Mouse (Mus musculus): ENCODE data around the gene Rapgef6. TPM values are rescaled to one million over a fixed set of nuclear protein-coding genes. Genes with fewer than 3 reads are reported as not detected.

The Rapgef6 gene
- polyA plus RNA-seq, 1 experiment from 2014 or later, result 26.4 TPM

GRCm38 (mm10) chr11:54717893-54718292 lies 195.2 kb downstream of the Rapgef6 start:
- Histone ChIP-seq H3K4me1 (replicated peaks) (peaks cover 15% of the 10 kb centered on the region), H3K4me2 (no peak overlapping the region), H3K27me3 (replicated peaks) (no peaks in the 10 kb centered on the region), H3K9ac (no peak overlapping the region), H3K9me3 (replicated peaks) (no peaks in the 10 kb centered on the region), H3K27ac (ENCODE audit: poor library complexity, severe bottlenecking) (no peak overlapping the region), H3K4me3 (no peak overlapping the region), H3K36me3 (peaks cover 57% of the 10 kb centered on the region)
- no peak for ATAC-seq (ENCODE audit: insufficient number of reproducible peaks, low FRiP score)
- WGBS, result 90% methylated on average over 3 of the region's 3 CpGs

GRCm38 (mm10) chr11:54718601-54719000 lies 196.0 kb downstream of the Rapgef6 start:
- Histone ChIP-seq H3K27ac (ENCODE audit: poor library complexity, severe bottlenecking) (no peak overlapping the region), H3K36me3 (peaks cover 60% of the 10 kb centered on the region), H3K4me1 (replicated peaks) (peaks cover 15% of the 10 kb centered on the region), H3K4me3 (no peak overlapping the region), H3K4me2 (no peak overlapping the region), H3K9me3 (replicated peaks) (no peaks in the 10 kb centered on the region), H3K9ac (no peak overlapping the region), H3K27me3 (replicated peaks) (no peaks in the 10 kb centered on the region)
- no peak for ATAC-seq (ENCODE audit: insufficient number of reproducible peaks, low FRiP score)
- 84% methylated on average over 3 of the region's 3 CpGs for WGBS

DNA sequence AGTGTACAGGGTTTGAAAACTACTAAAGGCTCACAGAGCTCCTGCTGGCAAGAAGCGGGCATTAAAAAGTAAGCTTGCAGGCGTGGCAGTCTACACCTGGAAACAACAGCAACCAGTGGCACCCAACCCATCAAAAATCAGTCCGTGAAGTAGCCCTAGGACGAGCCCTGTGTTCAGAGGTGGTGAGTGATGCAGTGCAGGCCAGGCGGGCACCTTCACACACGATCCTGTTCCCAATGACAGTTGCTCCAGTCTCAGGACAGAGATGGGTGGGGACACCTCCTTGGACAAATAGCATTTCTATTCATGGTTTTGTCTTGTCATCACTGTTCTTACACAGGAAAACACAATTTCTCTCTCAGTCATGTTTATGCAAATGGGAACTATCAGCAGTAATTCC lies 199.4 kb downstream of the Rapgef6 start:
- peak; percentile 67; the same call in 1 of the 2 replicates for ATAC-seq (ENCODE audit: insufficient number of reproducible peaks, low FRiP score)

GRCm38 (mm10) chr11:54724353-54725034 lies 201.8 kb downstream of the Rapgef6 start:
- no peak overlapping the region for H3K4me2 ChIP-seq
- no peak for ATAC-seq (ENCODE audit: insufficient number of reproducible peaks, low FRiP score)
- H3K4me1 ChIP-seq (replicated peaks), result peaks cover 50% of the 10 kb centered on the region
- H3K9ac ChIP-seq, result peak overlapping the region; percentile 15; the same call in 1 of the 2 replicates
- no peaks in the 10 kb centered on the region for H3K9me3 ChIP-seq (replicated peaks)
- peaks cover 23% of the 10 kb centered on the region for H3K36me3 ChIP-seq
- no peaks in the 10 kb centered on the region for H3K27me3 ChIP-seq (replicated peaks)
- no peak overlapping the region for H3K4me3 ChIP-seq
- WGBS, result 57% methylated on average over 4 of the region's 4 CpGs
- peak overlapping the region; percentile 80 for H3K27ac ChIP-seq (ENCODE audit: poor library complexity, severe bottlenecking)

More for the DNA sequence above, 199.4 kb downstream of the Rapgef6 start:
- peaks cover 36% of the 10 kb centered on the region for H3K36me3 ChIP-seq
- H3K4me2 ChIP-seq, result no peak overlapping the region
- no peak overlapping the region for H3K4me3 ChIP-seq
- H3K4me1 ChIP-seq (replicated peaks), result peaks cover 39% of the 10 kb centered on the region
- WGBS, result 50% methylated on average over 6 of the region's 6 CpGs
- H3K27me3 ChIP-seq (replicated peaks), result no peaks in the 10 kb centered on the region
- H3K9me3 ChIP-seq (replicated peaks), result no peaks in the 10 kb centered on the region
- H3K27ac ChIP-seq (ENCODE audit: poor library complexity, severe bottlenecking), result peak overlapping the region; percentile 22
- no peak overlapping the region for H3K9ac ChIP-seq

- no peak overlapping the region for H3K4me2 ChIP-seq
- H3K4me3 ChIP-seq, result no peak overlapping the region
- no peaks in the 10 kb centered on the region for H3K27me3 ChIP-seq (replicated peaks)
- peak overlapping the region; percentile 78 for H3K27ac ChIP-seq (ENCODE audit: poor library complexity, severe bottlenecking)
- no peak overlapping the region for H3K9ac ChIP-seq
- H3K9me3 ChIP-seq (replicated peaks), result no peaks in the 10 kb centered on the region
- H3K36me3 ChIP-seq, result peaks cover 17% of the 10 kb centered on the region; the same call in 1 of the 2 replicates
- ATAC-seq (ENCODE audit: insufficient number of reproducible peaks, low FRiP score), result no peak
- WGBS, result 58% methylated on average over 3 of the region's 3 CpGs
- H3K4me1 ChIP-seq (replicated peaks), result peaks cover 46% of the 10 kb centered on the region
Measured at GRCm38 (mm10) chr11:54726571-54727062, 204.0 kb downstream of the Rapgef6 start.

- no peak for ATAC-seq (ENCODE audit: insufficient number of reproducible peaks, low FRiP score)
- WGBS, result 32% methylated on average over 5 of the region's 5 CpGs
- Histone ChIP-seq H3K4me1 (replicated peaks) (peaks cover 39% of the 10 kb centered on the region), H3K27ac (ENCODE audit: poor library complexity, severe bottlenecking) (peak overlapping the region; percentile 78), H3K4me3 (no peak overlapping the region), H3K9ac (0 out of 2 replicates have a peak overlapping the region, but pooled peaks have one; percentile 23), H3K27me3 (replicated peaks) (no peaks in the 10 kb centered on the region), H3K9me3 (replicated peaks) (no peaks in the 10 kb centered on the region), H3K36me3 (peaks cover 18% of the 10 kb centered on the region; the same call in 1 of the 2 replicates), H3K4me2 (no peak overlapping the region)
Measured at GRCm38 (mm10) chr11:54727327-54727901, 204.8 kb downstream of the Rapgef6 start.

- H3K36me3 ChIP-seq, result peaks cover 15% of the 10 kb centered on the region; the same call in 1 of the 2 replicates
- 88% methylated on average over 2 of the region's 2 CpGs for WGBS
- H3K27me3 ChIP-seq (replicated peaks), result no peaks in the 10 kb centered on the region
- no peak overlapping the region for H3K4me2 ChIP-seq
- no peaks in the 10 kb centered on the region for H3K9me3 ChIP-seq (replicated peaks)
- no peak overlapping the region for H3K4me3 ChIP-seq
- no peak for ATAC-seq (ENCODE audit: insufficient number of reproducible peaks, low FRiP score)
- H3K9ac ChIP-seq, result no peak overlapping the region
- no peak overlapping the region for H3K27ac ChIP-seq (ENCODE audit: poor library complexity, severe bottlenecking)
- H3K4me1 ChIP-seq (replicated peaks), result peaks cover 36% of the 10 kb centered on the region
Measured at GRCm38 (mm10) chr11:54728371-54728770, 205.7 kb downstream of the Rapgef6 start.

DNA sequence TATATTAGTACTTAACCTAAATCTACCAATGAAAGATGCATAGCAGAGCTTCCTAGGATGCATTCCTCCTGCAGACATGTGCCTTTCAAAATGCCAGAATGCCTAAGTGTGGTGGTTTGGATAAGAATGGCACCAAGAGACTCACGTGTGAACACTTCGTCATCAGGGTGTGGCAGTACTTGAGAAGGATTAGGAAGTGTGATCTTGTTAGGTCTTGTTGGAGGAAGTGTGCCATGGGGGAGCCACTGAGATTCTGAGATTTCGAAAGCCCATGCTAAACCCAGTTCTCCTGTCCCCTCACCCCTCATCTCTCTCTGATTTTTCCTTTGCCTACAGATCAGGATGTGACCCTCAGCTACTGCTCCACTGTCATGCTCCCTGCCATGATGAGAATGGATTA lies 206.7 kb downstream of the Rapgef6 start:
- Histone ChIP-seq H3K4me1 (replicated peaks) (peaks cover 38% of the 10 kb centered on the region), H3K4me3 (no peak overlapping the region), H3K27ac (ENCODE audit: poor library complexity, severe bottlenecking) (no peak overlapping the region), H3K9ac (no peak overlapping the region), H3K27me3 (replicated peaks) (no peaks in the 10 kb centered on the region), H3K9me3 (replicated peaks) (no peaks in the 10 kb centered on the region), H3K36me3 (peaks cover 20% of the 10 kb centered on the region), H3K4me2 (no peak overlapping the region)
- ATAC-seq (ENCODE audit: insufficient number of reproducible peaks, low FRiP score), result no peak
- 62% methylated on average over 3 of the region's 3 CpGs for WGBS

DNA sequence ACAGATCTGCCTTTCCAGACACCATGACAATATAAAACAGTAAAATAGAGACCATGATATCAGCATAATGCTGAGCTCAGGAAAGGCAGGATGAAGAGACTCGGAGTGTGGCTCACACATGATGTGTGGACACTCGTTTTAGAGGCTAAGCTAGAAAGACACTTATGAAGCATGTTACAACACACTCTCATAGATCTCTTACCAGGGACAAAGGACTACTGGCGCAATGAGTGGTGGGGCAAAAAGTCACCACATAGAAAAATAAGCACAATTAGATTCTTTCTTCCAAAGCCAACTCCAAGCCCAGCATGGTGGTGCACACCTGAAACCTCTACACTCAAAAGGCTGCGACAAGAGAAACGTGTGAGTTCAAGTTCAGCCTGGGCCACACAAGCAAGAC lies 208.3 kb downstream of the Rapgef6 start:
- H3K27ac ChIP-seq (ENCODE audit: poor library complexity, severe bottlenecking), result no peak overlapping the region
- peaks cover 25% of the 10 kb centered on the region for H3K4me1 ChIP-seq (replicated peaks)
- no peaks in the 10 kb centered on the region for H3K27me3 ChIP-seq (replicated peaks)
- H3K9ac ChIP-seq, result no peak overlapping the region
- H3K4me2 ChIP-seq, result no peak overlapping the region
- H3K9me3 ChIP-seq (replicated peaks), result no peaks in the 10 kb centered on the region
- no peak for ATAC-seq (ENCODE audit: insufficient number of reproducible peaks, low FRiP score)
- peaks cover 32% of the 10 kb centered on the region for H3K36me3 ChIP-seq
- 85% methylated on average over 5 of the region's 5 CpGs for WGBS
- H3K4me3 ChIP-seq, result no peak overlapping the region

DNA sequence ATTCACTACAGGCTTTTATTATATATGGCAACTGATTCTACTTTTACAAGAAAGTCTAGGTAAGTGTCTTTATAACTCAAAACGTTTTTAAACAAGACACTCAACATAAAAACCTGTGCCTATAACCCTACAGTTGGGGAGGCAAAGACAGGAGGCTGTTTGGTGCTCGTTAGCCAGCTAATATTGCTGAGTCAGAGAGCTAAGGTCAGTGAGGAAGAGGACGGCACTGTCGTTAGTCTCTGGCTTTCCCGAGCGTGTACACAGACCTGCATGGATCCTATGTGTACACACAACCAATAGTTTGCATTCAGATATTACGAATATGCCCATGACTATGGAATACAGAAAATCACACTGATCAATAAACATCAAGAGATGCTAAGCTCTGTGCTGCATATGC lies 208.7 kb downstream of the Rapgef6 start:
- H3K27ac ChIP-seq (ENCODE audit: poor library complexity, severe bottlenecking), result no peak overlapping the region
- WGBS, result 82% methylated on average over 7 of the region's 7 CpGs
- H3K4me2 ChIP-seq, result no peak overlapping the region
- H3K9me3 ChIP-seq (replicated peaks), result no peaks in the 10 kb centered on the region
- H3K4me1 ChIP-seq (replicated peaks), result peaks cover 23% of the 10 kb centered on the region
- H3K9ac ChIP-seq, result no peak overlapping the region
- H3K27me3 ChIP-seq (replicated peaks), result no peaks in the 10 kb centered on the region
- peaks cover 37% of the 10 kb centered on the region for H3K36me3 ChIP-seq
- no peak overlapping the region for H3K4me3 ChIP-seq
- ATAC-seq (ENCODE audit: insufficient number of reproducible peaks, low FRiP score), result no peak

GRCm38 (mm10) chr11:54733546-54733945 lies 210.9 kb downstream of the Rapgef6 start:
- Histone ChIP-seq H3K9ac (no peak overlapping the region), H3K9me3 (replicated peaks) (no peaks in the 10 kb centered on the region), H3K36me3 (peaks cover 40% of the 10 kb centered on the region), H3K4me2 (no peak overlapping the region), H3K27me3 (replicated peaks) (no peaks in the 10 kb centered on the region), H3K4me1 (replicated peaks) (peaks cover 9% of the 10 kb centered on the region), H3K4me3 (no peak overlapping the region), H3K27ac (ENCODE audit: poor library complexity, severe bottlenecking) (no peak overlapping the region)
- no peak for ATAC-seq (ENCODE audit: insufficient number of reproducible peaks, low FRiP score)
- 71% methylated on average over 7 of the region's 7 CpGs for WGBS

Measured in heart, embryonic 12.5 days (tissue).